Mouse (Mus musculus) forebrain, embryonic 12.5 days (tissue): ENCODE measurements around the gene Ccnb2. TPM values are rescaled to one million over a fixed set of nuclear protein-coding genes. Genes with fewer than 3 reads are reported as not detected.

ENCODE experiments used
- ATAC-seq: fragments of 200-750 bp; cut with Nextera tagmentation; 2 replicates; pipeline ENCODE4 v1.8.0; 2017; ENCODE audit warnings: moderate TSS enrichment; ENCODE audit not compliant: low FRiP score
- H3K27ac ChIP-seq: fragments of 300-500 bp; sonication (generic); 2 replicates; pipeline ENCODE4 v1.5.1; 2016; ENCODE audit warnings: mild to moderate bottlenecking
- H3K27me3 ChIP-seq: fragments of 300-500 bp; sonication (generic); 2 replicates; pipeline ENCODE4 v1.6.1; 2016; ENCODE audit warnings: mild to moderate bottlenecking
- H3K36me3 ChIP-seq: fragments of 300-500 bp; sonication (generic); replicated peaks from 2 replicates; pipeline ENCODE4 v1.6.1; 2016; ENCODE audit warnings: mild to moderate bottlenecking
- H3K4me1 ChIP-seq: fragments of 300-500 bp; sonication (generic); 2 replicates; pipeline ENCODE4 v1.6.1; 2016
- H3K4me2 ChIP-seq: fragments of 300-500 bp; sonication (generic); 2 replicates; pipeline ENCODE4 v1.6.1; 2016; ENCODE audit warnings: mild to moderate bottlenecking, moderate library complexity
- H3K4me3 ChIP-seq: fragments of 300-500 bp; sonication (generic); replicated peaks from 2 replicates; pipeline ENCODE4 v1.5.1; 2016; ENCODE audit warnings: mild to moderate bottlenecking
- H3K9ac ChIP-seq: fragments of 300-500 bp; sonication (generic); 2 replicates; pipeline ENCODE4 v1.6.1; 2016; ENCODE audit warnings: mild to moderate bottlenecking
- H3K9me3 ChIP-seq: fragments of 300-500 bp; sonication (generic); 2 replicates; pipeline ENCODE4 v1.6.1; 2016
- WGBS: fragments of 180-500 bp; shearing (Covaris S2); methylation state at CpG from one replicate; pipeline ENCODE4 v1.1.7; 2016; 5-methylcytosine and 5-hydroxymethylcytosine counted together
- polyA plus RNA-seq: library from polyadenylated mRNA; unstranded; fragments of >200 nt; fragmentation: Nextera tagmentation; extraction: Ambion mirVana; gene quantifications from 2 replicates; pipeline ENCODE4 v1.2.1, GENCODE M21; 2016

Ccnb2 gene
- polyA plus RNA-seq, 1 experiment from 2014 or later = 174 TPM

GRCm38 (mm10) chr9:70396083-70396482 is 25.3 kb downstream of the Ccnb2 start:
- Histone ChIP-seq H3K36me3 (no peaks in the 10 kb centered on the region), H3K27ac (no peak overlapping the region), H3K4me1 (no peaks in the 10 kb centered on the region), H3K4me2 (no peak overlapping the region), H3K27me3 (no peaks in the 10 kb centered on the region), H3K9me3 (no peaks in the 10 kb centered on the region), H3K9ac (no peak overlapping the region), H3K4me3 (no peak overlapping the region)
- no peak for ATAC-seq
- WGBS = 84% methylated on average over 2 of the region's 2 CpGs

GRCm38 (mm10) chr9:70395617-70396016 is 25.7 kb downstream of the Ccnb2 start:
- H3K27ac ChIP-seq = no peak overlapping the region
- 84% methylated on average over 12 of the region's 12 CpGs for WGBS
- H3K36me3 ChIP-seq = no peaks in the 10 kb centered on the region
- no peaks in the 10 kb centered on the region for H3K4me1 ChIP-seq
- no peak for ATAC-seq
- H3K27me3 ChIP-seq = no peaks in the 10 kb centered on the region
- H3K4me3 ChIP-seq = no peak overlapping the region
- no peaks in the 10 kb centered on the region for H3K9me3 ChIP-seq
- H3K4me2 ChIP-seq = no peak overlapping the region
- H3K9ac ChIP-seq = no peak overlapping the region

- H3K4me3 ChIP-seq = no peak overlapping the region
- no peak overlapping the region for H3K4me2 ChIP-seq
- no peaks in the 10 kb centered on the region for H3K9me3 ChIP-seq
- H3K27ac ChIP-seq = no peak overlapping the region
- no peaks in the 10 kb centered on the region for H3K4me1 ChIP-seq
- WGBS = 30% methylated on average over 6 of the region's 6 CpGs
- ATAC-seq = peak; percentile 49; the same call in 1 of the 2 replicates
- H3K27me3 ChIP-seq = no peaks in the 10 kb centered on the region
- no peaks in the 10 kb centered on the region for H3K36me3 ChIP-seq
- H3K9ac ChIP-seq = no peak overlapping the region
These were observed 28.8 kb downstream of the Ccnb2 start for GRCm38 (mm10) chr9:70392563-70392907.

GRCm38 (mm10) chr9:70391660-70392562 is 29.4 kb downstream of the Ccnb2 start:
- Histone ChIP-seq H3K36me3 (no peaks in the 10 kb centered on the region), H3K9me3 (no peaks in the 10 kb centered on the region), H3K4me3 (no peak overlapping the region), H3K27me3 (no peaks in the 10 kb centered on the region), H3K27ac (no peak overlapping the region), H3K4me2 (no peak overlapping the region), H3K4me1 (no peaks in the 10 kb centered on the region), H3K9ac (no peak overlapping the region)
- 82% methylated on average over 12 of the region's 12 CpGs for WGBS
- ATAC-seq = no peak

- H3K4me2 ChIP-seq = no peak overlapping the region
- no peaks in the 10 kb centered on the region for H3K4me1 ChIP-seq
- H3K27me3 ChIP-seq = no peaks in the 10 kb centered on the region
- no peak for ATAC-seq
- no peak overlapping the region for H3K9ac ChIP-seq
- no peak overlapping the region for H3K4me3 ChIP-seq
- H3K27ac ChIP-seq = no peak overlapping the region
- no peaks in the 10 kb centered on the region for H3K9me3 ChIP-seq
- no peaks in the 10 kb centered on the region for H3K36me3 ChIP-seq
- WGBS = 87% methylated on average over 5 of the region's 5 CpGs
These were observed 30.3 kb downstream of the Ccnb2 start for GRCm38 (mm10) chr9:70391042-70391441.

- Histone ChIP-seq H3K4me1 (no peaks in the 10 kb centered on the region), H3K9ac (no peak overlapping the region), H3K27ac (no peak overlapping the region), H3K4me3 (no peak overlapping the region), H3K9me3 (no peaks in the 10 kb centered on the region), H3K27me3 (no peaks in the 10 kb centered on the region), H3K36me3 (no peaks in the 10 kb centered on the region), H3K4me2 (no peak overlapping the region)
- WGBS = 92% methylated on average over 3 of the region's 3 CpGs
- no peak for ATAC-seq
These were observed 31.8 kb downstream of the Ccnb2 start for GRCm38 (mm10) chr9:70389548-70389947.

GRCm38 (mm10) chr9:70387410-70388119 is 33.8 kb downstream of the Ccnb2 start:
- Histone ChIP-seq H3K9me3 (no peaks in the 10 kb centered on the region), H3K9ac (no peak overlapping the region), H3K27ac (no peak overlapping the region), H3K4me1 (no peaks in the 10 kb centered on the region), H3K27me3 (no peaks in the 10 kb centered on the region), H3K36me3 (0 out of 2 replicates have a peak, but pooled peaks cover 4% of the 10 kb centered on the region), H3K4me2 (no peak overlapping the region), H3K4me3 (no peak overlapping the region)
- 88% methylated on average over 4 of the region's 4 CpGs for WGBS
- ATAC-seq = no peak

GRCm38 (mm10) chr9:70384958-70385728 is 36.2 kb downstream of the Ccnb2 start:
- 89% methylated on average over 18 of the region's 18 CpGs for WGBS

GRCm38 (mm10) chr9:70384494-70384893 is 36.9 kb downstream of the Ccnb2 start:
- no peak overlapping the region for H3K27ac ChIP-seq
- no peak for ATAC-seq
- no peaks in the 10 kb centered on the region for H3K4me1 ChIP-seq
- H3K36me3 ChIP-seq = 0 out of 2 replicates have a peak, but pooled peaks cover 4% of the 10 kb centered on the region
- H3K9me3 ChIP-seq = no peaks in the 10 kb centered on the region
- H3K4me2 ChIP-seq = no peak overlapping the region
- H3K27me3 ChIP-seq = no peaks in the 10 kb centered on the region
- 97% methylated on average over 4 of the region's 4 CpGs for WGBS
- no peak overlapping the region for H3K9ac ChIP-seq
- no peak overlapping the region for H3K4me3 ChIP-seq

More at GRCm38 (mm10) chr9:70384958-70385728, 36.2 kb downstream of the Ccnb2 start:
- no peaks in the 10 kb centered on the region for H3K27me3 ChIP-seq
- no peak for ATAC-seq
- H3K9me3 ChIP-seq = no peaks in the 10 kb centered on the region
- H3K36me3 ChIP-seq = 0 out of 2 replicates have a peak, but pooled peaks cover 4% of the 10 kb centered on the region
- no peak overlapping the region for H3K27ac ChIP-seq
- no peak overlapping the region for H3K9ac ChIP-seq
- no peaks in the 10 kb centered on the region for H3K4me1 ChIP-seq
- H3K4me3 ChIP-seq = no peak overlapping the region
- H3K4me2 ChIP-seq = no peak overlapping the region

- no peaks in the 10 kb centered on the region for H3K9me3 ChIP-seq
- no peak overlapping the region for H3K27ac ChIP-seq
- 0 out of 2 replicates have a peak, but pooled peaks cover 4% of the 10 kb centered on the region for H3K36me3 ChIP-seq
- 77% methylated on average over 10 of the region's 10 CpGs for WGBS
- H3K4me3 ChIP-seq = no peak overlapping the region
- H3K27me3 ChIP-seq = no peaks in the 10 kb centered on the region
- H3K4me1 ChIP-seq = no peaks in the 10 kb centered on the region
- no peak overlapping the region for H3K9ac ChIP-seq
- no peak overlapping the region for H3K4me2 ChIP-seq
- ATAC-seq = no peak
These were observed 37.6 kb downstream of the Ccnb2 start for GRCm38 (mm10) chr9:70383750-70384149.

- Histone ChIP-seq H3K4me1 (no peaks in the 10 kb centered on the region), H3K27me3 (no peaks in the 10 kb centered on the region), H3K4me3 (no peak overlapping the region), H3K9me3 (no peaks in the 10 kb centered on the region), H3K36me3 (0 out of 2 replicates have a peak, but pooled peaks cover 4% of the 10 kb centered on the region), H3K9ac (no peak overlapping the region), H3K4me2 (no peak overlapping the region), H3K27ac (no peak overlapping the region)
- ATAC-seq = no peak
- WGBS = 87% methylated on average over 12 of the region's 12 CpGs
These were observed 39.3 kb downstream of the Ccnb2 start for GRCm38 (mm10) chr9:70382091-70382490.
